Mouse (Mus musculus): ENCODE measurements around the gene Strip1.

Strip1 gene

DNA sequence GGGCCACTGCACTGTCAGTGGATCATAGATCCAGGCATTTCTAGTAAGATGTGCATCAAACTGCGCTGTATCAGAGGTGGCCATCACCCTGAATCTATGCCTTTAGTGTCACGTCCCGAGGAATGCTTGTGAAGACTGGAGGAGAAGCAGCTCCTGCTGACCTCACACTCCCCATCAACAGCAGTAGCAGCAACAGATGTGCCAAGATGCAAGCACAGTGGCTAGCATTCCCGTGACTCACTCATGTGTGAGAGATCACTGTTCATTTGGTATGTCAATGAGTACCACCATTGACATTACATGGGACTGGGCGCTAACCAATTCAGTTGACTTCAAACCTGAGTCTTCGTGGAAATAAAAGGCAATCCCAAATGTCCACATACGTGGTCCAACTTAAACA, 3.9 kb downstream of the Strip1 start:
- no peak for DNase-seq (ENCODE audit: low read depth, low spot score)

DNA sequence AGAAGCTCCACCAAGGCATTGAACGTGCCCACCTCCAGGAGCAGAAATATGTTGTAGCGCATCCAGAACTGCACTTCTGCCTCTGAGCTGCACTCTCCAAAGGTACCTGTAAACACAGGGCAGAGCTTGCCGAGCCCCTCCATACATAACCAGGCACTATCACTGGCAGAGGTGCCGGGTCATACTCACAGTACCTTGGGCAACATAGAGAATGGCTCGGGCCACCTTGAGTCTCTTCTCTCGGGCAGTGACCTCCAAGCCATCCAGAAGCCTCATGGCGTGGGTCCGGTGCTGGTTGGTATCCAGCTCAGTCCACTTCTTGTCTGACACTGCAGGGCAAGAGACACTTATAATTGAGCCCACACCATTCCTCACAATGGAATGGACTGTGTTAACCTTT, 4.7 kb downstream of the Strip1 start:
- no peak for DNase-seq (ENCODE audit: low read depth, low spot score)

DNA sequence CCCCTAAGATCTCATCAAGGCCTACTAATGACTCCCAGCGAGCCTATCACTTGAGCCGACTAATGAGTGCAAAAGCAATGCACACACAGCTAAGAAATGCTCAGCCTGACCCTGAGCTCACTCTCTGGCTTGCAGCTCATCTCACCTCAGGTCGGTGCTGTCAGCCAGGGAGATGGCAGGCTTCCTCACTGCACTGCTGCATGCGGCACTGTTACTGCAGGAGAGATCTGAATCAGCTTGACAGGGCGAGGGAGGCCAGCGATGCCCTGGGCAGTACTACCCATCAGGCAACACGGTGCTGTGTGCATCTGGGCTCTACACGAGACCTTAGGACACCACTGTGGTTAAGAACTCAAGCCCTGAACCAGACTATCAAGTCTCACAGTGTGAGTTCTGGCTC, 6.0 kb downstream of the Strip1 start:
- DNase-seq (ENCODE audit: low read depth, low spot score) = no peak

DNA sequence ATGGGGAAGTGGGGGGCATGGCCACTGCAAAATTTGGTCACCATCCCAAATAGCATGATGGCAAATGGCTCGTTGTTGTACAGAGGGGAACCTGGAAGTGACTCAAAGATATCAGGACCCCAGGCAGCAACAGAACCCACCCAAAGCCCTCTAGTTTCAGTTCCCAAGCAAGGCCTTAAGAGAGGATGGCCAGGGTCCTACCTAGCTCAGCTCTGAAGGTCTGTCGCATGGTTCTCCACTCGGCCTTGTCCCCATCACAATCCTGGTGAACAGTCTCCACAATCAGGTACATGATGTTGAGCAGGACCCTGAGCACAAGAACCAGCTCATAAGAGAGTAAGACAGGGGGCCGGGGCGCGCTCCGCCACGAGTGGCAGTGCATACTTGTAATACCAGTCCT, 7.1 kb downstream of the Strip1 start:
- no peak for DNase-seq (ENCODE audit: low read depth, low spot score)

DNA sequence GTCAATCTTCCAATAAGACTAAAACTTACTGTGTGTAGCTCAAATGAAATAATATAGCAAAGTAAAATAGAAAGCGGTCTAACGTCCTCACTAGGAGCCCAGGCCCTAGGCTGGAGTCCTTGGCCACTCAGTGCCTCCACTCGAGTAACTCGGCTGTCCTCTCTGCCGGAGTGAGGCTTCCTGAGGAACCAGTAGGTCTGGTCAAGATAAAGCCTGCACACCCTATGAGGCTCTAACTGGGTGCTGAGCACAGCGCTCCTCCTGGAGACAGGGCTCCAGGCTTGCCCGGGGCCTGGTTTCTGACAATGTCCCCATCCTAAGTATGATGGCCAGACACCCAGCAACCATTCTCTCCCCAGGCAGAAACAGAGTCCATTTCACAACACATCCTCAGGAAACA, 9.0 kb downstream of the Strip1 start:
- DNase-seq (ENCODE audit: low read depth, low spot score) = no peak

DNA sequence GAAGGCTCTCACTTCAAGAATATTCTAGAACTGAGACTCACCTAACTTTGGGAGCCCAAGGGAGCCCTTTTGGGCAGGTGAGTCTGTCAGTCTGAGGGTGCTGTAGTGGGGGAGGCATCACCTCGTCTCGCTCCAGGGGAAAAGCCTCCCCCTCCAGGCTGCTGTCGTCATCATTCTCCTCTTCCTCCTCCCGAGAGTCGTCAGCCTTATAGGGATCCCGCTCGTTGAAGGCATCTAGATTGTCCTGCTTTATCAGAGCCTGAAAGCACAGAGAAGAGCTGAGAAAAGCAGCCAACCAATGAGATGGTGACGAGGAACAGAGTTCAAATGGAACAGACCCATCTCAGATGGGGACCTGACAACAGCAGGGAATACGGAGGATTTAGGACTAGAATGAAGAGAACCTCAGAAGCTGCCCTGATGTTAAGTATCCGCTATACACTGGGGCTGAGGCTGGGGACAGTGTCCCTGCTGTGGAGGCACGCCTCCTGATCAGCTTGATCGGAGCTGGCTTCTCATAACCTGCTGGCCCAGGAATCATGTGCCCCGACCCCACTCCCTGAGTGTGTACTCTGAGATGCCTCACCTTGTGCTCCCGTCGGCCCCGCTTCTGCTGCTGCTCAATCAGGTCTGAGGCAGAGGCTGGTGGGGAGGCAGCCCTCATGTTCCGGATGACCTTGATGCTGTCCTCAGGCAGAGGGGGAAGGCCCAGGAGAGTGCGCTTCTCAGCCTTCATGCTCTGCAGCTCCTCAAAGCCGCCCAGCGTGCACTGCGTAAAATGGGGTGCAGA, 10.0 kb downstream of the Strip1 start:
- no peak for DNase-seq (ENCODE audit: low read depth, low spot score)

DNA sequence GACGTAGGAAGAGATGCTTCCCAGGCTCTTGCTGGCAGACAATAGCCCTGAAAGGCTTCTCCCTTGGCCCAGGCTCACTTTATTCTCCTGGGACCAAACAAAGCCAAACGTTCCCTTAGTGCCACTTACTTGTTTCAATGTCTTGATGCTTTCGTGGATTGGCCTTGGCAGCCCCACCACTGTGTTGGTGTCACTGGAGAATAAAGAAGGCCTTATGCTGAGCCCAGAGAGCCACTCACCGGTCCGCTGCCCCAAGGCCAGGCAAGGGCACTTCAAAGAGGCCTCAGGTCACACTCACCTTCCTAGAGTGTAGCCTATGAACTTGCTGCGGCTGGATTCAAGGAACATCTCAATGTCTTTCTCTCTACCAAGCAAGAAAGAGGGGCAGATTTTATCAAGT, 11.6 kb downstream of the Strip1 start:
- no peak for DNase-seq (ENCODE audit: low read depth, low spot score)

DNA sequence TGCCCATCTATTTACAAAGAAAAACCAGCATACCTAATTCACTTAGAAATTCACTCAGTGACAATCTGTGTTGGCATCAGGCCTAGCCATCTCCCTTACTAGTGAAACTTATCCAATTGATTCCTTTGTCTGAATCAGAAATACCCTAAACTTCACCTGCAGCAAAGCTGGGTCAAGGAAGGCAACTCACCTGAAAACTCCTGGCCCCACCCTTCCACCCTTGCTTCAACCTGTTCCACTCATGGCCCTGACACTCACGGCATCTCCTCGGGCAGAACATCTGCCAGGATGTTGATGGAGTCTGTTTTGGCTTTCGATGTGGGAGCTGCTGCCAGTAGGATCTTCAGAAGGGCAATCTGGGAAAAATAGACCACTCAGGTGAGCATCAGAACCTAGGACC, 13.7 kb downstream of the Strip1 start:
- DNase-seq (ENCODE audit: low read depth, low spot score) = no peak

DNA sequence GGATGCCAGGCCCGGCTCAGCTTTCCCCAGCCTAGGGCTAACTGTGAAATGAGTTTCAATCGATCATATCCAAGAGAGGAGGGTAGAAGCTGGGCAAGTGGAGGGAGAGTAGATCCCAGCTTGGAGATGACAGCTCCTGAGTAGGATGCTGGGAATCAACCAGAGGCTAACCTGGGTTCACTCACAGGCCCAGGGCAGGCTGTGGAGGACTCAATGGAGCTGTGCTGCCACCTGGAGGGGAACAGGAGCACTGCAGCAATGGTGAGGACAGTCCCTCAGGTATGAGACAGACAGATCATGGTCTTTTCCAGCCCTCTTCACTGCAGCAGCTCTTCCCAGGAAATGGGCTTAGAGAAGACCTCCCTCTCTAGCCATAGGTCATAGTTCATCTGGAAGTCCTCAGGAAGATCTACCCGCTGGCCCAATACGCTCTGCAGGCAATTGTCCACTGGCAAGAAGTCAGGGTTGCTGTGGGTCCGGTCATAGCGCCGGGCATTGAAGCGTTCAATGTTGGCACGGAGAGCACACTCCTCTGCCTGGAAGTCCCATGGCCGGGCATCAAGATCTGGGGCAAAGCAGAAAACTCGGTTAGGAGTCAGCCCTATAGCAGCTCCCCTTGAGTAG, 18.5 kb downstream of the Strip1 start:
- DNase-seq (ENCODE audit: low read depth, low spot score) = peak; percentile 61

DNA sequence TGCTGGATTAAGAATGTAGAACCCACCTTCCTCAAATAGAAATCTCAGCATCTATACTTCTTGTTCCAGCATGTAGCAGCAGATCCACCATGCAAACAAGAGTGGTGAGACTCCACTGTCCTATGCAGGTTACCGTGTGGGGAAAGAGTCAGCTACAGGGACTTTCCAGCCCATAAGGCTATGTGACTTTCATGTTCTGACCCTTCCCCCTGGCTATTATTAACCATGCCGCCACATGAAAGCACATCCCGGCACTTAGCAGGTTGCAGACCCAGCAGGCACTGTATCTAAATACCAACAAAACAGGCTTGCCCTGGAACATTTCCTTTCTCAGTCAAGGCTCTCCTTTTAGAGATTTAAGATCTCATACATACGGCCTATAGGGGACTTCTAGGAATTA, 20.1 kb downstream of the Strip1 start:
- no peak for DNase-seq (ENCODE audit: low read depth, low spot score)

DNA sequence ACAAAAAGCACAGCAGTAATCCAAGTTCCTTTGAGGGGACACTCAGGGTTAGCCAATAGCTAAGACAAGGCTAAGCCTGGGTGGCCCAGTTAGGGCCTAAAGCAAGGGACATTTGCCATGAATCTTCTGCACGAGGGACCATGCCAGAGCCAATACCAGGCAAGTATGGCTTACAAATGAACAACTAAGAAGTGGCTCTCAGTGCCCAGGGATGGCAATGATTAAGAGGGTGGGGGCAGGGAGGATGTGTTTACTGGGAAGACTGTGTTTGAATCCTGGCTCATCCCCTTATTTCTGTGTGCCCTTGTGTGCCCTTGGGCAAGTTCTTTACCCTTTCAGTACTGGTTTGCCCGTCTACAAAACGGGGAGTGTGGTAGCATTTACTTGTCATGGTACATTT, 22.1 kb downstream of the Strip1 start:
- no peak for DNase-seq (ENCODE audit: low read depth, low spot score)

DNA sequence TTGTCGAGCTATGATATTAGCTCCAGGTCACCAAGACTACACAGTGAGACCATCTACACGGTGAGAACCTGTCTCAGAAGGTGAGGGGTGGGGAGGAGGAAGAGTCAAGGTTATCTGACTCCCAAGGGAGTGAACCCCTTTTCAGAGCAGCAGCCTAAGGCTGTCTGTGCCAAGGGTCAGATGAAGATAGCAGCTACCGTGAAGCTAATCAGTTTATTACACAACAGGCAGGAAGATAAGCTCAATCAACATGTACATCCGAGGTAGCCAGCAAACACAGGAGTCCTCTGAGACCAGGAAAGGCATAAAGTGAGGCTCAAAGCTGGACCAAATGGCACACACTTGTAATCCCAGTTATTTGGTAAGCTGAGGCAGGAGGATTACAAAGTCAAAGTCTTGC, 22.7 kb downstream of the Strip1 start:
- no peak for DNase-seq (ENCODE audit: low read depth, low spot score)

DNA sequence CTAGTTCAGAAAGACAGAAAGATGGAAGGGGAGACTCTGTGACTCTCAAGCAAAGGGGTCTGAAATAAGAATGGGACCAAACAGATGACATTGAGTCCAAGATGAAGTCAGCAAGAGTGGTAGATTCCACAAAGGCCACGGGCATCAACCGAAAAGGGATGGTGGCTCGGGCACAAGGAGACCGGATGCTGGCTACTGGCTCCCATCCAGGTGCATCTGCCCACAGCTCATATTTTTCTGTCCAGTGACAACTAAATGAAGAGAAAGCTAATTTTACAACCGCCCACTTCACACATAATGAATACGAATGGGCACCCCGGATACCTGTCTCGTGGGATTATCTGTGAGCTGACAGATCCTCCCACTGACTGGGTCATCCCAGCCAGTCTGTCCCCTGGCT, 24.3 kb downstream of the Strip1 start:
- no peak for DNase-seq (ENCODE audit: low read depth, low spot score)

DNA sequence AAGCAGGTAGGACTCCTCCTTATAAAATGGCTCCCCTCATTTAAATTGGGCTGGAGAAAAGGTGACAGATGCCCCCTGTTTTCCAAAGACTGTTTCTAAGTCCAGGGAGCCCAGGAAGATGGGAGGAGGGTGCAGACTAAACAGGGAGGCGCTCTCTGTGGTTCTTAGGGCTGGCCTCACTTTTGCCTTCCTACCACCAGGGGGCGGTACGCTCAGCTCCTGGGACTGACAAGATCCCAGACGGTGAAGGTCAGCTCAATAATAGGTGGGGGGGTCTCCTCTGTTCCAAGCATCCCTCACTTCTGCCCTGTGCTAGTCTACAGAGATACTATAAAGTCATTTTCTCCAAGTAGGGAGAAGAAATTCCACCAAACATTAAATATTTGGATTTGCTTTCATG, 26.2 kb downstream of the Strip1 start:
- DNase-seq (ENCODE audit: low read depth, low spot score) = peak; percentile 78

DNA sequence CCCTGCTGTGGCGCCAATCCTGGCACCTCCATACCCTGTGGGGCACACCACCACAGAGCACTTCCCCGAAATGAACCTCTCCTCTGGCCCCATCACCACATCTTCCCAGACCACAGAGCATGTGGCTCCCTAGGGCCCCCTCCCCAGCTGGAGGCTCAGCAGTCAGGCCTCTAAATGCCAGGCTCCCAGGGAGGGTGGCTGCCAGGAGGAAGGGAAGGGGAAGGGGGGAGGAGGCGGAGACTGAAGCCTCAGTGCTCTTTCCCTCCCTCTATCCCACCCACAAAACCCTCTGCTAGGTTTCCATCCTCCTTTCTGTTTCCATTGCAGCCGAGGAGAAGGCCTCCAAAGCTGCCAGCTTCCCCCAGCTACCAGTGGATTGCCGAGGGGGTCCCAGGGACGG, 31.4 kb downstream of the Strip1 start:
- no peak for DNase-seq (ENCODE audit: low read depth, low spot score)

DNA sequence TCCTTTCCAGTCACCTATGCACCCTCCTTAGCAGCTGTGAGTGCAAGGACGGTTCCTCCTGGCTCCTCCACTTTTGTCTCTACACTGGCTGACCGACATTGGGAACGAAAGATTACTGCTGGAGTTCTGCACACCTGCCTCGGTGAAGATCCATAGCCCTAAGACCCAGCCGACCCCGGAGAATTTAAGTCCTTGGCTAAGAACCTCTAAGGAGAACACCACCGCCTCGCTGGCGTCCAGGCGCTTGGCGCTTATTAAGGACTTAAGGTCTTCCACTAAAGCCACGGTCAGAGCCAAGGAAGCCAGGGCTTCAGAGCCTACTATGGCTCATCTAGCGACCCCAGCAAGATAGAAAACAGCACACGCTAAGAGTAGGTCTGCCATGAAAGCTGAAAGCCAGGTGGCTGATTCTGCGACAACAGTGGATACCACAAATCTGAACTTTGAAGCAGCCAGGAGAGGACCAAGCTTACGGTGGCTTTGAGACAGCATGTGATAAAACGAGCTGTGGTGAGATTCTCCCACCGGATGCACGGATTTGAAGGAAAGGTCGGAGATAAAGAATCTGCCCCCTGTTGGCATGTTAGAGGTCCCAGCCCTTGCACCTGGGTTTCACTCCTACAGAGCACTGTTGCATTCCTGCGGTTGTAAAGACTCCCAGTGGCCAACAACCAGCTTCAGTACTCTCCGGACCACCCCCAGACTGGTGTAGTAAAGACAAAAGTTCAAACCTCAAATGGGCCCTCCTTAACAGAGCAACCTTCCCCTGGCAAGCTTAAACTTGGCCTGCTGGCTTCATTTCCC, 33.7 kb downstream of the Strip1 start:
- peak; percentile 44 for DNase-seq (ENCODE audit: low read depth, low spot score)

DNA sequence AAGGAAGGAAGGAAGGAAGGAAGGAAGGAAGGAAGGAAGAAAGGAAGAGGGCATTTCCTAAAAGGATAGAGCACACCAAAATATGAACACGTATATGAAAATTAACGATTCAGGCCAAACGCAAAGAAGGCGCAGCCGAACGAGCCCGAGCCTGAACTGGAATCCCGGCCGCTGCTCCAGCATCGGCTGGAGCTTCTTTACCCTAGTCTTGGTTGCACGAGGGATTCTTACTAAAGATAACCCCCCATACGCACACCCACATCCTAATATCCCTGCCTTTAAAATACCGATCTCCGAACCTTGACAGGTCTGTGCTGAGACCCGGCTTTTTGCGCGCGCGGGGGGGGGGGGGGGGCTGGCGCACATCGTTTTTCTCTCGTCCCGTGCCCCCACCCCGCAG, 34.4 kb downstream of the Strip1 start:
- DNase-seq (ENCODE audit: low read depth, low spot score) = no peak

DNA sequence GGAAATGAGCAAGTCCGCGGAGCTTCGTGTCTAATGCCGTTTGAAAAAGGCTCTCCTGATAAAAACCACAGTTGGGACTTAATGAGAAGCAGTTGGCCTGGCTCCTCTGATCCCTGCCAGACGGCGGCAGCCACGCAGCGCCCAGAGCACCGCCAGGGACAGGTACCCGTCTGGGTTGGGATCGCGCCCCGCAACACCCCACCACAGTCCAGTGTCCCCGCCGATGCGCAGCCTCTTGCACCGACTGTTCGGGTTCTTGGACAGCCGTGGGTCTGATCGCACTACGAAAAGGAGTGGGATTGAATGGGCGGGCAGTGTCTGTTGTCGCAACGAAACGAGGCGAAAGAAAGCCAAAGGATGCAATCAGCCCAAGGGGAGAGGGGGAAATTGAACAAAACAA, 34.9 kb downstream of the Strip1 start:
- DNase-seq (ENCODE audit: low read depth, low spot score) = peak; percentile 16

DNA sequence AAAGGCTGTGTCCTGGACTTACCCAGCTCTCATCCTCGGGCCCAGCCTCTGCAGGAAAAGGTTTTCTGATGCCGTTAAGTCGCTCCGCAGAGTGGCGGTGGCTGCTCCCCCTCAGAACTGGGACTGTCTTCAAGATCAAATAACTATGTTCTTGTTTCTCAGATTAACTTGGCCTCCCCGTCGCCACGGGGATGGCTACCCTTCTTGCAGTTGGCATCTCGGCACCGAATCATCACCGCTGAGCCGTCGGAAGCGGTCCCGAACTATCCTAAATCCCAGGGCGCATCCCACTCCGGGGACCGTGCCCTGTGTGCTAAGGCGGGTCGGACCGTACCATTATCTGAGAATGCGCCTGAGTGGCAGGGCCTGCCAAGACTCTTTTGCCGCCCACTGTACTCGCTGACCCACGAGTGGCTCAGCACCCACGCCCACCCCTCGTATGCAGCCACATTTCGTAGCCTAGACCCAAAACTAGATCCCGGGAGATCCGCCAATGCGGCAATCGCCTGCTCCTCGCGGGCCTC, 35.5 kb downstream of the Strip1 start:
- peak; percentile 35 for DNase-seq (ENCODE audit: low read depth, low spot score)

DNA sequence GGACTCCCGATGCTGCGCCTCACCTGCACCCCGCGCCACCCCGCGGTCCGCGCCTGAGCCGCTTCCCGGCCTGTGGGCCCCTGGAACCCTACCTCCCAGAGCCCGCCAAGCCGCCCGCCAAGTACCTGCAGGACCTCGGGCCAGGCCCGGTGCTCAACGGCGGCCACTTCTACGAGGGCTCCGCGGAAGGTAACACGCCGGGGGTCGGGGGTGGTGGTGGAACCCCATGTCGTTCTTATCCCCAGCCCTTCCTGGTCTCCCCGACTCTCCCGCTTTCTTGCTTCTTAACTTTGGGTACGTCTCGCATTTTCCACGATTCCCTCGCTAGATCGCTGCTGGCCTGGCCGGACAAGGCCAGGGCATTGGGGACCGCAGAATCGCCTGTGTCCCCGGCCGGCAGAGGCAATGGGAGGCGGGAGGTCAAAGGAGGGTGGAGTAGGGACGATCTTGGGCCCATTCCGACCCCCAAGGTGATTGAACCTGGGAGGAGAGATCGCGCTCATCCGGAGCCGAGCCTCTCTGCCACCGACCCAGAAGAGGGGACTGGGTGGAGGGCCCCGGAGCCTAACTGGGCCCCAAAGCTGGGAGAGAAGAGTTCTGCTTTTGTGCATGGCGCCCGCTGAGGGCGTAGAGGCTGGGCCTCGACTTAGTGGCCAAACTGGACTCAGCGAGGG, 36.1 kb downstream of the Strip1 start:
- peak; percentile 9 for DNase-seq (ENCODE audit: low read depth, low spot score)

DNA sequence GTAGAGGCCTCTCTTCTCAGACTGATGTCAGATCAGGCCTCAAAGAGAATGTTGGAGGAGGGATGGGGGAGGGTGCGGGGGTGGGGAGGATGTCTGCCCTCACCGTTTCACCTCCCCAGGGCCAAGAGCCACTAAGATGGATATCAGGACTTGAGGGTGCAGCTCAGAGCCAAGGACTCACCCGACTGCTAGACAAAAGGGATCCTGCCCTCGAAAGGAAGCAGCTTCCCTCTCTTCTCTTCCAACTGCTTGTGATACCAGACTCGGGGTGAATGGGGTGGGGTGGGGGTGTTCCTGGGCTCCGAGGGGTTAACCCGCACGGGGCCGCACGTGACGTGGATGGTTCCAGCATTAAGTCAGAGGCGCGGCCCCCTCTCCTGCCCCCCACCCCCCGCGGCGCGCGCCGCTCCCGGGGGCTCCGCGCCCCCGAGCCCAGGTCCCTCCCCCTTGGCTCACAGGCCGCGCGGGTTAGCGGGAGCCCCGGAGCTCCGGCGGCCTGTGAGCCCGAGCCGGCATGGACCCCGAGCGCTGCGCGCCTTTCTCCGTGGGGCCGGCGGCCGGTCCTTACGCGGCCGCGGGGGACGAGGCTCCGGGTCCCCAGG, 36.7 kb downstream of the Strip1 start, which contains the start of gene Alx3:
Gene Alx3 (plus strand): TSS at position 370 of the 602 bp plus-strand sequence.
- peak; percentile 35 for DNase-seq (ENCODE audit: low read depth, low spot score)
